Mouse (Mus musculus): Measurements from ENCODE around the gene Ftsj1. TPM values are rescaled to one million over a fixed set of nuclear protein-coding genes. Genes with fewer than 3 reads are reported as not detected.

Gene Ftsj1
- polyA plus RNA-seq, 1 experiment from 2014 or later: 43.1 TPM

DNA sequence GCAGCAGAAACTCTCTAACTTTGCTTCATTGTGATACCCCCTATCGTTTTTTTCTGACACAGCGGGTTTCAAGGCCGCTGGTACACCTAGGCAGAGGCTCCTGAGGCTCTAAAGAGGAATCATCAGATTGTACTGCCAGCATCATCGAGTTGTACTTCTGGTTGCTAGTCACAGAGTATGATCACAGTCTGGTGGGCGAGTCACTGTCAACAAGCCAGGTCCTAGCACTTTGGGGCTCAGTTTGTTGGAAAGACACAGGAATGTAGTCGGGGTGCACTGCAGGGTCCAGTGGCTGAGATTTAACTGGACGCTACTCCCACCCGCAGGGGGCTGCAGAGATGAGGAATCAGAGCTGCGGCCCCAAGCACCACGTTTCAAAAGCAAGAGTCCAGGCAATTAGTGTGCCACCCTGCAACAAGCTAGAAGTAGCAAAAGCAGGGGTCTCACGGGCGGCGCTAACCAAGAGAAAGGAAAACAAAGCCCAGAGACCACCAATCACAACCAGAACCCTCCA lies 60.0 kb downstream of the Ftsj1 start:
- Histone ChIP-seq H3K4me1 (no peaks in the 10 kb centered on the region), H3K4me2 (replicated peaks) (peak overlapping the region; percentile 52), H3K4me3 (peak overlapping the region; percentile 51), H3K9me3 (no peaks in the 10 kb centered on the region), H3K9ac (peak overlapping the region; percentile 47), H3K27me3 (no peaks in the 10 kb centered on the region), H3K27ac (peak overlapping the region; percentile 82; the same call in 1 of the 2 replicates), H3K36me3 (no peaks in the 10 kb centered on the region)
- 18% methylated on average over 11 of the region's 13 CpGs for WGBS
- ATAC-seq (ENCODE audit: insufficient number of reproducible peaks, insufficient read depth, low FRiP score, low TSS enrichment): peak; percentile 55; the same call in 1 of the 2 replicates

Other genes with a start within 250 kb of the Ftsj1 start
- not detected in 2 replicates for gene Glod5, start 233.9 kb downstream of the Ftsj1 start, polyA plus RNA-seq (2016; fragmentation: Nextera tagmentation; extraction: Ambion mirVana)
- gene Suv39h1, start 177.6 kb downstream of the Ftsj1 start, polyA plus RNA-seq (2016; fragmentation: Nextera tagmentation; extraction: Ambion mirVana): 77.3 and 77.8 TPM in 2 replicates
- gene Was, start 161.9 kb downstream of the Ftsj1 start, polyA plus RNA-seq (2016; fragmentation: Nextera tagmentation; extraction: Ambion mirVana): 0.19 and 0.20 TPM in 2 replicates
- 23.1 and 23.6 TPM in 2 replicates for gene Wdr13, start 119.5 kb downstream of the Ftsj1 start, polyA plus RNA-seq (2016; fragmentation: Nextera tagmentation; extraction: Ambion mirVana)
- gene Rbm3, start 106.5 kb downstream of the Ftsj1 start, polyA plus RNA-seq (2016; fragmentation: Nextera tagmentation; extraction: Ambion mirVana): 466 and 497 TPM in 2 replicates
- 14.3 and 14.8 TPM in 2 replicates for gene Tbc1d25, start 76.2 kb downstream of the Ftsj1 start, polyA plus RNA-seq (2016; fragmentation: Nextera tagmentation; extraction: Ambion mirVana)
- 28.4 and 30.8 TPM in 2 replicates for gene Ebp, start 58.9 kb downstream of the Ftsj1 start, polyA plus RNA-seq (2016; fragmentation: Nextera tagmentation; extraction: Ambion mirVana)
- gene Porcn, start 45.9 kb downstream of the Ftsj1 start, polyA plus RNA-seq (2016; fragmentation: Nextera tagmentation; extraction: Ambion mirVana): 12.2 and 14.8 TPM in 2 replicates
- 1.4 and 1.5 TPM in 2 replicates for gene Slc38a5, start 18.7 kb upstream of the Ftsj1 start, polyA plus RNA-seq (2016; fragmentation: Nextera tagmentation; extraction: Ambion mirVana)
- not detected in 2 replicates for gene Ssxb10, start 75.0 kb upstream of the Ftsj1 start, polyA plus RNA-seq (2016; fragmentation: Nextera tagmentation; extraction: Ambion mirVana)
- not detected in 2 replicates for gene Ssxb9, start 114.6 kb upstream of the Ftsj1 start, polyA plus RNA-seq (2016; fragmentation: Nextera tagmentation; extraction: Ambion mirVana)
- not detected in 2 replicates for gene Ssxb1, start 160.9 kb upstream of the Ftsj1 start, polyA plus RNA-seq (2016; fragmentation: Nextera tagmentation; extraction: Ambion mirVana)
- gene Ssxb2, start 209.3 kb upstream of the Ftsj1 start, polyA plus RNA-seq (2016; fragmentation: Nextera tagmentation; extraction: Ambion mirVana): not detected in 2 replicates